21 mouse cellular contexts compared by ENCODE assay signal in genomic region chr4:101143901-101144300, GRCm38 (mm10).
DNase-seq lines count a peak whose midpoint lies in the region; TF ChIP-seq lines count a peak whose summit lies in the region.
"Had no signal": no experiment of that assay in that cellular context is flagged by ENCODE, and none has a peak within 500 bp of the region (broad histone marks: within the 10 kb centered on the region; RNA-seq: fewer than 3 reads in every experiment).

No protein-coding gene starts in this region.

- H3K4me1 ChIP-seq in ES-E14 (ENCODE audit: control insufficient read depth in 2 of 2, insufficient read depth in 2 of 2, low read length in 2 of 2, poor library complexity in 1 of 2), result peaks cover 0 to 2% of the 10 kb centered on the region in 2 experiments; a peak in 1 of 4 replicates
- H3K4me1 ChIP-seq: intestine, embryonic 15.5 days had no signal

- no peak overlapping the region for H3K9ac ChIP-seq in ES-E14 (ENCODE audit: insufficient read depth, low read depth, low read length, poor library complexity, severe bottlenecking)
- H3K9ac ChIP-seq: embryonic facial prominence, embryonic 13.5 days; forebrain, embryonic 13.5 days; forebrain, postnatal 0 days; heart, embryonic 15.5 days; hindbrain, embryonic 13.5 days; intestine, embryonic 15.5 days had no signal

- in situ Hi-C loops in ES-E14 (cut with MboI; ENCODE audit: low sequenced_read_pairs in 2 of 2, unreplicated experiment in 2 of 2), result no loop called here

- H3K9me3 ChIP-seq in ES-E14 (ENCODE audit: control insufficient read depth, insufficient read depth, low read depth, low read length), result no peaks in the 10 kb centered on the region
- H3K9me3 ChIP-seq: embryonic facial prominence, embryonic 13.5 days; forebrain, embryonic 13.5 days; heart, embryonic 15.5 days; hindbrain, embryonic 13.5 days; intestine, embryonic 15.5 days had no signal

- peak; percentile 14 for DNase-seq in A20 (ENCODE audit: low read depth, low spot score)
- DNase-seq in ES-E14 (ENCODE audit: low read depth, low spot score), result peak; percentile 22
- DNase-seq in induced T-regulatory cell, adult 2 months (ENCODE audit: low read depth), result peak; percentile 13
- DNase-seq in cerebellum, postnatal 10 days, result no peak
- DNase-seq in spleen, postnatal 14 days (ENCODE audit: low spot score in 2 of 2), result no peak
- DNase-seq in cerebellum, adult 11-12 months, result no peak
- DNase-seq: adrenal gland, adult 2 months; adrenal gland, postnatal 25 days; B cell, adult 2 months; cerebellum, adult 8-10 months; cerebellum, postnatal 25 days; forebrain, postnatal 0 days; gastrocnemius, postnatal 14 days; heart, adult 2 months; heart, postnatal 14 days had no signal

- no peaks in the 10 kb centered on the region; the same call in 1 of the 2 replicates for H3K36me3 ChIP-seq in ES-E14 (ENCODE audit: control insufficient read depth, insufficient read depth, low read length, poor library complexity, severe bottlenecking)

- no peak overlapping the region for H3K27ac ChIP-seq in ES-E14 (ENCODE audit: insufficient read depth, low read depth, low read length, poor library complexity, severe bottlenecking)
- H3K27ac ChIP-seq: embryonic facial prominence, embryonic 13.5 days; forebrain, embryonic 13.5 days; heart, adult 2 months; heart, embryonic 15.5 days; hindbrain, embryonic 13.5 days; hindbrain, postnatal 0 days; intestine, embryonic 15.5 days had no signal

- H3K4me3 ChIP-seq in ES-E14 (ENCODE audit: insufficient read depth in 1 of 2, low read depth in 1 of 2, low read length in 2 of 2, poor library complexity in 1 of 2, severe bottlenecking in 1 of 2), result no peak overlapping the region
- H3K4me3 ChIP-seq: embryonic facial prominence, embryonic 13.5 days; forebrain, embryonic 13.5 days; heart, adult 2 months; heart, embryonic 15.5 days; hindbrain, embryonic 13.5 days; intestine, embryonic 15.5 days had no signal

TF ChIP-seq in ES-E14, 5 proteins besides CTCF, POLR2A, EP300 and RAD21:
- TF ChIP-seq ZC3H11A (IDR thresholded peaks at IDR 0.05; ENCODE audit: borderline replicate concordance, low read depth, low read length), result no peak
- TF ChIP-seq ZNF384 (IDR thresholded peaks at IDR 0.05; ENCODE audit: low read depth, low read length), result no peak
- TF ChIP-seq HCFC1 (IDR thresholded peaks at IDR 0.05; ENCODE audit: borderline replicate concordance, insufficient read depth, low read length), result no peak
- no peak for TF ChIP-seq CHD2 (IDR thresholded peaks at IDR 0.05; ENCODE audit: low read depth, low read length)
- no peak for TF ChIP-seq MAFK (IDR thresholded peaks at IDR 0.05; ENCODE audit: insufficient read depth, low read depth, low read length)

Comparison
In these comparisons a context has a peak if more than half of its experiments do, and no peak if none do; other contexts are left out.
1. DNase-seq: peak in A20 (single experiment), ES-E14 (single experiment) and induced T-regulatory cell, adult 2 months (single experiment); none in cerebellum, postnatal 10 days (0 of 2), spleen, postnatal 14 days (0 of 2) and cerebellum, adult 11-12 months (single experiment).